ENCODE assay signal across 8 mouse cellular contexts in genomic region chr15:89477091-89477491, GRCm38 (mm10). TPM values are rescaled to one million over a fixed set of nuclear protein-coding genes. Genes with fewer than 3 reads are reported as not detected.
A peak's percentile ranks its signal among the peaks of the same experiment; 100 is the strongest.
DNase-seq lines count a peak whose midpoint lies in the region; ATAC-seq and TF ChIP-seq lines count a peak whose summit lies in the region.

Gene Arsa (minus strand): TSS chr15:89477425.

- H3K9ac ChIP-seq in heart, postnatal 0 days (replicated peaks; ENCODE audit: low read depth, low read length) = peak within 1 kb of the TSS; percentile 46
- peak within 1 kb of the TSS; percentile 51; the same call in 1 of the 2 replicates for H3K9ac ChIP-seq in lung, postnatal 0 days (replicated peaks; ENCODE audit: low read depth)

- H3K9me3 ChIP-seq in heart, postnatal 0 days (replicated peaks; ENCODE audit: control insufficient read depth, low read length) = peaks cover 3% of the 10 kb centered on the region
- no peaks in the 10 kb centered on the region for H3K9me3 ChIP-seq in lung, postnatal 0 days (ENCODE audit: low read length)

- H3K27me3 ChIP-seq in heart, postnatal 0 days (ENCODE audit: control insufficient read depth, insufficient read depth, low read length) = no peaks in the 10 kb centered on the region
- H3K27me3 ChIP-seq in lung, postnatal 0 days (replicated peaks; ENCODE audit: insufficient read depth, low read length) = no peaks in the 10 kb centered on the region

- ATAC-seq in heart, postnatal 0 days (ENCODE audit: insufficient read depth, low read depth) = no peak
- no peak for ATAC-seq in lung, postnatal 0 days

- no peak for DNase-seq in frontal cortex, adult 2 months (ENCODE audit: extremely low spot score in 1 of 2, low spot score in 1 of 2)
- DNase-seq in frontal cortex, postnatal 10 days (ENCODE audit: low spot score in 2 of 2) = no peak
- DNase-seq in heart, postnatal 0 days (ENCODE audit: low spot score) = no peak
- peak; percentile 70 to 80 for DNase-seq in kidney, postnatal 36 days
- DNase-seq in lung, postnatal 0 days (ENCODE audit: low spot score) = peak; percentile 10
- no peak for DNase-seq in right cerebral cortex, postnatal 25 days
- no peak for DNase-seq in MN1 (ENCODE audit: low spot score)

- 35% methylated on average over 9 of the region's 9 CpGs for WGBS in heart, postnatal 0 days
- WGBS in lung, postnatal 0 days = 23% methylated on average over 9 of the region's 9 CpGs

- no peaks in the 10 kb centered on the region for H3K36me3 ChIP-seq in heart, postnatal 0 days (replicated peaks; ENCODE audit: control insufficient read depth, insufficient read depth, low read length)
- H3K36me3 ChIP-seq in lung, postnatal 0 days (ENCODE audit: insufficient read depth, low read length) = no peaks in the 10 kb centered on the region

- peak within 1 kb of the TSS; percentile 85 for H3K4me3 ChIP-seq in cortical plate, adult 2 months (ENCODE audit: insufficient read depth, low read length)
- H3K4me3 ChIP-seq in heart, postnatal 0 days (ENCODE audit: low read depth, low read length) = peak within 1 kb of the TSS; percentile 54
- peak within 1 kb of the TSS; percentile 50 for H3K4me3 ChIP-seq in lung, postnatal 0 days (ENCODE audit: low read depth, low read length)

- TF ChIP-seq POLR2A in cortical plate, adult 2 months (IDR thresholded peaks at IDR 0.05; ENCODE audit: extremely low read depth, insufficient read depth, low read length) = no peak

- 0 out of 2 replicates have a peak, but pooled peaks have one; percentile 26 for TF ChIP-seq EP300 in heart, postnatal 0 days (IDR thresholded peaks at IDR 0.05; ENCODE audit: low read depth)
- TF ChIP-seq EP300 in lung, postnatal 0 days (IDR thresholded peaks at IDR 0.05) = peak; percentile 63; the same call in 1 of the 2 replicates

- peaks cover 6% of the 10 kb centered on the region for H3K4me1 ChIP-seq in cortical plate, adult 2 months (ENCODE audit: control insufficient read depth, insufficient read depth, low read length)
- peaks cover 10% of the 10 kb centered on the region for H3K4me1 ChIP-seq in heart, postnatal 0 days (ENCODE audit: control insufficient read depth, insufficient read depth)
- peaks cover 8% of the 10 kb centered on the region; the same call in 1 of the 2 replicates for H3K4me1 ChIP-seq in lung, postnatal 0 days (ENCODE audit: insufficient read depth, low read depth, low read length)

- TF ChIP-seq CTCF in cortical plate, adult 2 months (IDR thresholded peaks at IDR 0.05; ENCODE audit: extremely low read depth, insufficient read depth, low read length) = no peak
- TF ChIP-seq CTCF in heart, postnatal 0 days (IDR thresholded peaks at IDR 0.05; ENCODE audit: low read depth) = no peak
- no peak for TF ChIP-seq CTCF in lung, postnatal 0 days (IDR thresholded peaks at IDR 0.05)

- H3K27ac ChIP-seq in cortical plate, adult 2 months (ENCODE audit: insufficient read depth, low read length) = peak within 1 kb of the TSS; percentile 35
- peak within 1 kb of the TSS; percentile 80 for H3K27ac ChIP-seq in heart, postnatal 0 days (ENCODE audit: low read depth)
- H3K27ac ChIP-seq in lung, postnatal 0 days (ENCODE audit: low read length) = peak within 1 kb of the TSS; percentile 86

- peak within 1 kb of the TSS; percentile 88 for H3K4me2 ChIP-seq in heart, postnatal 0 days (ENCODE audit: low read depth, low read length)
- H3K4me2 ChIP-seq in lung, postnatal 0 days (replicated peaks; ENCODE audit: low read depth, low read length) = peak within 1 kb of the TSS; percentile 88

RNA-seq across cellular contexts. Expression of gene Arsa, which starts in this region (rescaled TPM):
- 29.6 and 34.9 TPM in 2 replicates for polyA plus RNA-seq in frontal cortex, adult 2 months (2012; rRNA removed)
- 39.9 and 40.2 TPM in 2 replicates for polyA plus RNA-seq in cortical plate, adult 2 months (2012; rRNA removed)
- 14.1 and 17.6 TPM in 2 replicates for total RNA-seq in heart, postnatal 0 days (2014; rRNA removed; ENCODE audit: low replicate concordance)
- polyA plus RNA-seq in heart, postnatal 0 days (2015; fragmentation: Nextera tagmentation; extraction: Ambion mirVana) = 10.4 and 12.7 TPM in 2 replicates
- polyA plus RNA-seq in lung, postnatal 0 days (2015; fragmentation: Nextera tagmentation; extraction: Ambion mirVana) = 22.4 and 23.3 TPM in 2 replicates

Comparison
In these comparisons a context has a peak if more than half of its experiments do, and no peak if none do; other contexts are left out.
1. DNase-seq: peak in kidney, postnatal 36 days (2 of 2) and lung, postnatal 0 days (single experiment); none in frontal cortex, adult 2 months (0 of 2), frontal cortex, postnatal 10 days (0 of 2), heart, postnatal 0 days (single experiment), right cerebral cortex, postnatal 25 days (single experiment) and MN1 (single experiment).
2. H3K27ac ChIP-seq: peak in every context shown above with its lines; median percentile 86 in lung, postnatal 0 days; 80 in heart, postnatal 0 days; 35 in cortical plate, adult 2 months.
3. Peak in every context shown above with its lines, with median percentiles within 50 percentile points of each other: H3K4me3 ChIP-seq.